Mouse (Mus musculus) gastrocnemius, adult 8-10 months (tissue): ENCODE data around the gene Gnai2. TPM values are rescaled to one million over a fixed set of nuclear protein-coding genes. Genes with fewer than 3 reads are reported as not detected.
"Not testable (repeated sequence)": the region's sequence is repeated elsewhere in the genome, so short reads cannot be mapped to it uniquely, and the experiment has no call there.

Source experiments
- DNase-seq, 2 experiments: peaks; one replicate each; pipeline ENCODE4 v3.0.0; 2022; ENCODE audit warnings: low spot score in 2 of 2
- total RNA-seq, 4 experiments: library from RNA; stranded (reverse); gene quantifications; 2 replicates each; pipeline ENCODE4 v1.2.4; 2022

Gnai2 gene
- total RNA-seq, 4 experiments from 2014 or later: 62.4 to 78.5 (median 71.2) TPM

DNA sequence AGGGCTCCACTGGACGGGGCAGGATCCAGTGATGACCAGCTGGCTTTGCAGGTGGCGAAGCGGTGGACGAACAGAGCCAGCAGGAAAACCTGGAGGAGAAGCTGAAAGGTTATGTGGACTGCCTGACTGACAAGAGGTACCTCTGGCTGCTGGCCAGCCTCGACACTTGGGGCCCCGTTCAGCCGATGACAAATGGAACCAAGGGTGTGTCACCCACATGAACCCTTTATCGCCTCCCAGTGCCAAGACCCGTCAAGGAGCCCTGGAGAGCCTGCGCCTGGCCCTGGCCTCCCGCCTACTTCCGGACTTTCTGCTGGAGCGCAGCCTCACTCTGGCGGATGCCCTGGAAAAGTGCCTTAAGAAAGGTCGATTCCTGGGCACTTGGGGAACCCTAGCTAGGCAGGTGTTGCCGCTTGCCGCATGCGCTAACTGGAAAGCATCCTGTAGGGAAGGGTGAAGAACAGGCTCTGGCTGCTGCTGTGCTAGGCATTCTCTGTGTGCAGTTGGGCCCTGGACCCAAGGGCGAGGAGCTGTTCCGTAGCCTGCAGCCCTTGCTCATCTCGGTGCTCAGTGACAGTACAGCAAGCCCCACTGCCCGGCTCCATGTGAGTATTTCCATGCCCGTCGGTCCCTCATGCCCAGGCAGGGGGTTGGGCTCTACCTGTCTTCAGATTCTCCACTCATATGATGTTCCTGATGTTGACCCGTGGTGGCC is 45.0 kb downstream of the Gnai2 start:
- DNase-seq: peak; percentile 57 to 79

DNA sequence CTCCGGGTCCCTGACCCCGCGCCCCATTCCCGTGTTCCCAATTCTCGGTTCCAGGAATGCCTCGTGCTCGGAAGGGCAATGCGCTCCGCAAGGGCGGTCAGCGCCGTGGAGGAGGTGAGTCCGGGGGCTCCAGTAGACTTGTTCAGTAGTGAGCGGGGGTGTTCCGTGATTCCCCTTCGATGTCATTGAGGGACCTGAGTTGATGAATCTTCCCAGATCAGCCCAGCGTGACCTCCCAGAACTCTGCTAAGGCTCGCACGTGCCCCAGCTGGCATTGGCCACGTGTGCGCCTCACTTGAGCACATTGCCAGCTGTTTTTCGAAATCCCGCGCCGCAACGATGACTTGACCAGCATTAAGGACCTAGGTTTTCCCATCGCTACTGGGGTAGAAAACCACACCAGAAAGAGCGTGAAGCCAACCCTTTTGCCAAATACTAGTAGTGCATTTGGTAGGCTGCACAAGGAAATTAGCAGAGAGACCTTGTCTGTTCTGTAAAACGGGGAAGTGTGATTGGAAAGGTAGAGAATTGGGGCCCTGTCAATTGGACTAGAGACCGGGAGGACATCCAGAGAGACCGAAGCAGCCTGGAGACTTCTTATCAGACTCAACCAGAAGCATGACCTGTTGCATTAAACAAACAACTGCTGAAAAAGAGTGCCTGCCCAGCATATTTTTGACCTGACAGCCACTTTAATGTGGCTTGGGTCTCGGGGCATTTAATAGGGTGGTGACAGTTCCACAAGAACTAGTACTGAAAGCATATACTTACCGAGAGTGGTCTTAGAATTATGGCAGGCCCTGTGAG is 47.1 kb downstream of the Gnai2 start:
- peak in 1 of 2 experiments; percentile 55 for DNase-seq

DNA sequence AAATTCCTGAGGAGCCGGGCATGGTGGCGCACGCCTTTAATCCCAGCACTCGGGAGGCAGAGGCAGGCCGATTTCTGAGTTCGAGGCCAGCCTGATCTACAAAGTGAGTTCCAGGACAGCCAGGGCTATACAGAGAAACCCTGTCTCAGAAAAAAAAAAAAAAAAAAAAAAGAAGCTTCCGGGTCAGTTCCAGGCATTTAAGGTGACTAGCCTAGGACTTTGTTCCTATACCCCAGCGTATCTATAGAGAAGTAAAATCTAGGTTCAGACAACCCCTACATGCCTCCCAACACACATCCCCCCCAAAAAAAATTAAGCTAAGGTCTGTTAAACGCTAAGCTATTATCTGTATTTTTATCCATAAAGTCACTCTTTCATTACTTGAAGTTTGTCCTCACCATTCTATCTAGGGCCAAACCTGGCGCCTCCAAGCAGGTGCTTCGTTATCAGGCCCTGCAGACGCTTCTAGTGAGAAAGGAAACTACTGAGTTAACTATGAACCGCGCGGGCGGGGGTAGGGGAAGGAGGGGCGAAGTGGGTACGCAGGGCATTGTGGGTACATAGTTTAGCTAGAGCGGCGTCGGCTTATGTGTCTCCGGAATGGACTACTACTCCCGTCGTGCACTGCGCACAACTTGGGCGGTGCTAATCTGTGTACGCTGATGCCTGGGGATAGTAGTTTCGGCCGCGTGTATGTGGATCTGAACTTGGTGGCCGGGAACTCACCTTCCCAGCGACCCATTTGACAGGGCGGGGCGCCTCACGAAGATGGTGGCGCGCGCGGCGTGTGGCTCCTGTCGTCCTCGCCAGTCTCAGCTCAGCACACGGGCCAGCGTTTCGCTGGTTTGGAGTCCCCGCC is 48.0 kb downstream of the Gnai2 start, which contains the start of gene Ifrd2:
Gene Ifrd2 (plus strand): TSS at position 669 of the 859 bp plus-strand sequence.
- DNase-seq: peak; percentile 96 to 97

DNA sequence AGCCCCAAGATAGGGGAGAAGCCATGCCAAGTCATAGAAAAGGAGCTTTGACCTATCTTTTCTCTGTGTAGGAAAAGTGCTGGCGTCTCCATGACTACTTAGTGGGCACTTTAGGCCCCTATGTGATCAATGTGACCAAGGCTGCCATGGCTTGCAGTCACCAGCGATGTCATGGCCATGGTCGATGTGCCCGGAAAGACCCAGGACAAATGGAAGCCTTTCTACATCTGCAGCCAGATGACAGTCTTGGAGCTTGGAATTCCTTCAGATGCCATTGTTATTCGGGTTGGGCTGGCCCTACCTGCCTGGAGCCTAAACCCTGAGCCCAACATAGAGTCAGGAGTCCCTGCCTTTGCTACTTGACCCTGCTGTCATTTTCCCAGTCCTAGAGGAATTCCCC is 48.7 kb downstream of the Gnai2 start:
- no peak for DNase-seq

DNA sequence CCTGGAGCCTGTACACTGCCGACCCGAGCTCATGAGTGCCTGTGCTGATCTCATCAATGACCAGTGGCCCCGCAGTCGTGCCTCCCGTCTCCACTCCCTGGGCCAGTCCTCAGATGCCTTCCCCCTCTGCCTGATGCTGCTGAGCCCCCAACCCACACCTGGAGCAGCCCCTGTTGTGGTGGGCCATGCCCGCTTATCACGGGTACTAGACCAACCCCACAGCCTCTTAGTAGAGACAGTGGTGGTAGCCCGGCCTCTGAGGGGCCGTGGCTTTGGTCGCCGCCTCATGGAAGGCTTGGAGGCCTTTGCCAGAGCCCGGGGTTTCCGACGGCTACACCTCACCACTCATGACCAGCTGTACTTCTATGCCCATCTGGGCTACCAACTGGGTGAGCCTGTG is 52.0 kb downstream of the Gnai2 start:
- DNase-seq: no peak

DNA sequence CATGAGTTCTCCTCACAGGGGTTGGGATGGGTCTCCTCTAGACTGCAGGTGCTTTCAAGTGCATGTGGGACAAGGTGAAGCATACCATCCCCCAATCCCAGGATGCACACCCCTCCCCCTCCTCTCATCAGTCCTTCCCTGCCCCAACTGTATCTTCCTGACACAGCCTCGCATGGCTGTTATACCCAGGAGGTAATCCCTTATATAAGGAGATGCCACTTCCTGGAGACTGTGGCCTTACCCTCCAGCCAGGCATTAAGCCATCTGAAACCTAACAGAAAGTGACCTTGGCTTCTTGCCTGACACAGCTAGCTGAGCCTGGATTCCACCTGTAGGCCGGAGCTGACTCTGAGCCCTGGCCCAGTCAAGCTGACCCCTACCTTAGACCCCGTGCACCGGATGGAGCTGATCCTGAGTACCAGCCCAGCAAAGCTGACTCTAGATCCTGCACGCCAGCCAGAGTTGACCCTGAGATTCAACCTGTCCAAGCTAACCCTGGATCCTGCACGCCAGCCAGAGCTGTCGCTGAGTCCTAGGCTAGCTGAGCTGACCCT is 52.6 kb downstream of the Gnai2 start:
- no peak for DNase-seq

DNA sequence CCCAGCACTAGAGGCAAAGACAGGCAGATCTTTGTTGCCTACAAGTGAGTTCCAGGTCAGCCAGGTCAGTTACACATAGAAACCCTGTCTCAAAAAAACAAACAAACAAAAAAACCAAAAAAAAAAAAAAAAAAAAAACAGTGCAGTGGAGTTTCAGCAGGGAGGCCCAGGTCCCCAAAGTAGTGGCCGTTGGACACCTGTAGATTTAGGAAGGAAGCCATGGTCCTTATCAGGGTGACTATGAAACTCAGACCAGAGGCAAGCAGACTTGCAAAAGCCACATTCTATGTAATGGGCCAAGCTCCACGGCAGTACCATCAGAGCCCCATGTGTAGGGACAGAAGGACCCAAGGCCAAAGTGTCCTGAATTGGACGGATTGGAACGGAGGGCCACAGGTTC is 53.6 kb downstream of the Gnai2 start:
- DNase-seq: no peak

DNA sequence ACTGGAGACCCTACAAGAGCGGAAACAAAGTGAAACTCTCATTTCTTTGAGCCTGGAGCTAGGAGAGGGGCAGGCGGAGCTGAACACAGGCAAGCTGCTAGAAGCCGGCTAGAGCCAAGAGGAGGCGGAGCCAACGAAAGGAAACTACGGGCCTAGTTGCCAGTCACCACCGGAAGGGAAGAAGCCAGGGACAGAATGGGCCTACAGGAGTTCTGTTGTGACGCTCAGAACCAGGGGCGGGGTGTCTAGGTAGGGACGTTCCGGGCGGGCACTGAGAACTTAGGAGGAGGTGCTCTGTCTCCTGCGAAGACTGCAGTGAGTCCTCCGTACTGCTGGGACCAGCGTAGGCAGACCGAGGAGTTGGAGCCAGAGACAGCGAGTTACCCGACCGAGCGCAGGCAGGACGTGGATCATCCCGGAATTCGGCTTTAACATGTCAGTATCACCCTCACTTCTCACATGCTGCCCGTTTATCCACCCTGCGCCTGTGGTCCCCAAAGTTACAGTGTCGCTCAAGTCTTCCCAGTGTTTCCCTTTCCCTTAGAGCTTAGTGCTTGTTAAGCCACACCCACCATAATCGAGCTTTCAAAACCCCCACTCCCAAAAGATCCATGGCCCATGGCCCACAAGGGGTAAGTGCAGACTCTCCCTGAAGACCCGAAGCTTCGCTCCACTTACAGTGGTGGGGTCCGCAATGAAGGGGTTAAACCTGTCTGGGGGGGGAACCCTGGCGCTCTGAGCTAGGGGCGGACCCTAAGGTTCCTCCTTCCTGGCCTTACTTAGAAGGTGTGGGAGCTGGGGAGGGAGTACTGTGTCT is 54.5 kb downstream of the Gnai2 start, which contains the start of gene Hyal3:
Gene Hyal3 (plus strand): TSS at position 318 of the 817 bp plus-strand sequence.
- DNase-seq: peak; percentile 82 to 85

DNA sequence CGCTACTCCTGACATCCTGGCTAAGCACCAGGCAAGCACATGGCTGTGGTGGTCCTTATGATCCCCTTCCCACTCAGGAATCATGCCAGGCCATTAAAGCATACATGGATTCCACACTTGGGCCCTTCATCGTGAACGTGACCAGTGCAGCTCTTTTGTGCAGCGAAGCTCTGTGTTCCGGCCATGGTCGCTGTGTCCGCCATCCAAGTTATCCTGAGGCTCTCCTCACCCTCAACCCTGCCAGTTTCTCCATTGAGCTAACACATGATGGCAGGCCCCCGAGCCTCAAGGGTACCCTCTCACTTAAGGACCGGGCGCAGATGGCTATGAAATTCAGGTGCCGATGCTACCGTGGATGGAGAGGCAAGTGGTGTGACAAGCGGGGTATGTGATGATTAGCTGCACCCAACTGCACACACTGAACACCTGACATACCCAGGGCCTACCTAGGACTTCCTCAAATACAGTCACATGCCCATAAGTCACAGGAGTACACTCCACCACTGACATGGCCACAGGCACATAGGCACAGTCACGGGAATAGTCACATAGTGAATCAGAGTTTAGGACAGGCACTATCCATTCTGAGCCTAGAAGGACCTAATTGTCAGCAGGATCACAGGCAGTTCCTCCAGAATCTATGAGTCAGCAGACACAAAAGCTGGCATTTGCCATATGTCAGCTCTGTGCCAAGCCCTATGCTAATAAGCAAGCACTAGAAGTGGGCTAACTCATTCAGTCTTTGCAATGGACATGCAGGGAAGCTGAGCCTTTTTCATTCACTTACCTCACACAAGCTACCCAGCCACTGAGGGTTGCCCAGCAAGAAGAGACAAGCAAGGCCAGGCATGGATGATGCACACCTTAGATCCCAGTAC is 55.9 kb downstream of the Gnai2 start:
- DNase-seq: no peak

DNA sequence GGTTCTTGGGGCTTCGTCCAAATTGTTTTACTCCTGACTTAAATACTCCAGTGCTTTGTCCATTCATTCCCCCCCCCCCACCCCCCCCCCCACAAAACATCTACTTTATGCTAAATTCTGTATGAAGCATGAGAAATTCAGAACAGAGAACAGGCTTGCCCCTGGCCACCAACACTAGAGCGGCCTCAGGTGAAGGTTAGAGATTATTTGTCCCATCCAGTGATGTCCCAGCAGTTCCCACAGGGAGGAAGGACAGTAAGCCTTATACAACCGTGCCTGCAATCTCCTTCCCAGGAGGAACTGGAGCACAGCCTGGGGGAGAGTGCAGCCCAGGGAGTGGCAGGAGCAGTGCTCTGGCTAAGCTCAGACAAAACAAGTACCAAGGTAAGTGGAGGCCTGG is 56.6 kb downstream of the Gnai2 start, which contains the start of gene Naa80:
Gene Naa80 (plus strand): TSS at position 301 of the 400 bp plus-strand sequence.
- no peak for DNase-seq

DNA sequence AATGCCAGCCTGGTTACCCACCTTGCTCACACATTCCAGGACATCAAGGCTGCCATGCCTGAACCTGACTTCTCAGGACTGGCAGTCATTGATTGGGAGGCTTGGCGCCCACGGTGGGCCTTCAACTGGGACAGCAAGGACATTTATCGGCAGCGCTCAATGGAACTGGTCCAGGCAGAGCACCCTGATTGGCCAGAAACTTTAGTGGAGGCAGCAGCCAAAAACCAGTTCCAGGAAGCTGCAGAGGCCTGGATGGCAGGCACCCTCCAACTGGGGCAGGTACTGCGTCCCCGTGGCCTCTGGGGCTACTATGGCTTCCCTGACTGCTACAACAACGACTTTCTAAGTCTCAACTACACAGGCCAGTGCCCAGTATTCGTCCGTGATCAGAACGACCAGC is 57.3 kb downstream of the Gnai2 start:
- no peak for DNase-seq

DNA sequence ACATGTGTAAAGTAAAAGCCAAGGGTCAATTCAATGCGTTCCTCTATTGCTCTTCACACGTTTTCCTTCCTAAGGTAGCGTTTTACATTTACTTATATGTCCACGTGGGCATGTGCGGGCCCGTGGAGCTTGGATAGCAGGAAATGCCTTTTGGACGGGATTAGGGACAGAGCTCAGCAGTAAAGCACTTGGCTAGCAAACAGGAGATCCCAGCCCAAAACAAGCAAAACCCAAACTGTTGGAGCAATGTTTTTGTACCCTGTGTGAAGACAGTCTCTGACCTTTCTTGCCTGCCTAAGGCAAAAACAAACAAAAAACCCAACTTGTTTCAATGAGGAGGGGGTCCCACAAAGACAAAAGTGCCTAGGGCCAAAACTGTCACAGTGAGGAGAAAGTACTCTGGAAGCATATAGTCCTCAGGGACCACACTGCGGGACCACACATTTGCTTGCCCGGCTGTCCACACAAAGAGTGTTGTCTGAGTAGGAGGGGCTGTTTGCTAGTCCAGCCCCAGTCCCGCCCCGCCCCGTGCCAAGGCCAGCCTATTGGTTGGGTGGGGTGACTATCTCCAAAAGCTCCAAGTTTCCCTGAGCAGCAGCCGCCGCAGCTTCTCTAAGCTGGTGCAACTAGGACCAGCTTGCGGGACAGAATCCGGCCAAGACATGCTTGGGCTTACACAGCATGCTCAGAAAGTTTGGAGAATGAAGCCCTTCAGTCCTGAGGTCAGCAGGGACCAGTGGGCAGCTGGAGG is 58.6 kb downstream of the Gnai2 start, which contains the start of gene Hyal1:
Gene Hyal1 (plus strand): TSS at position 571 of the 751 bp plus-strand sequence.
- DNase-seq: peak; percentile 76 to 78

DNA sequence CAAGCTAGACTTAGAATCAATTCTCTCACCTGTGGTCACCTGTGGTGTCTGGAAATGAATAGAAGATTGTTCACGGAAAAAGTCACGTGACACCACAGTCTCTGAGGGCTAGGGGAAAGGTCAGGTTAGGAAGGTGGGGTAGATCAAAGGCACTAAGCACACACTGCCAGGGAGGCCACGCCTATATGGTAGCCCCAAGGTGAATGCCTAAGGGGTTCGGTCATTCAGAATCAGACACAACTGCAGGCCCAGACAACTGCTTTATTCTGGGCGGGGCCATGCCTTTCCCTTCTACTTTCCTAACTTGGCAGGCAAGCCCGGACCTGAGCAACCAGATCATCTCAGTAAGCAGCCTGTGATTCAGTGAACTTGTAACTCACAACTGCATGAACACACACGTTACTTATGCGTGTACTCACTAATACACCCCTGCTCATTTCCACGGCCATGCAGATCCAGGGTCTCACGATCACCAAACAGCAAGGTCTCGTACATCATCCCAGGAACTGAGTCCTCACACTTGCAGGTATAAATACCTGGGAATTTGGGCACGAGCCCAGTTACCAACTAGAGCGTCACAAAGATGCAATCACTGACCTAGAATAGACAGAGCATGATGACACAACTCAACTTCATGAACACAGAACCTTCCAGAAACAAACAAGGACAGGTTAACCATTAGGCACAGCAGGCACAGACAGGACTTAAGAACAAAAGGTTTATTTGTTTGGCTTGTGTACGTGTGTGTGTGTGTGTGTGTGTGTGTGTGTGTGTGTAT is 59.4 kb downstream of the Gnai2 start:
- DNase-seq: no peak

DNA sequence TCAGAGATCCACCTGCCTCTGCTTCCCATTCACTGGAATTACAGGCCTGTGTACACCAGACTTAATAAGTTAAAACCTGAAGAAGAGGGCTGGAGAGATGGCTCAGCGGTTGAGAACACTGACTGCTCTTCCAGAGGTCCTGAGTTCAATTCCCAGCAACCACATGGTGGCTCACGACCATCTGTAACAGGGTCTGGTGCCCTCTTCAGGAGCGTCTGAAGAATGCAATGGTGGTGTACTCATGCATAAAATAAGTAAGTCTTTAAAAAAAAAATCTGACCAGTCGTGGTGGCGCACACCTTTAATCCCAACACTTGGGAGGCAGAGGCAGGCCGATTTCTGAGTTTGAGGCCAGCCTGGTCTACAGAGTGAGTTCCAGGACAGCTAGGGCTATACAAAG is 61.4 kb downstream of the Gnai2 start:
- DNase-seq: not testable (repeated sequence)

DNA sequence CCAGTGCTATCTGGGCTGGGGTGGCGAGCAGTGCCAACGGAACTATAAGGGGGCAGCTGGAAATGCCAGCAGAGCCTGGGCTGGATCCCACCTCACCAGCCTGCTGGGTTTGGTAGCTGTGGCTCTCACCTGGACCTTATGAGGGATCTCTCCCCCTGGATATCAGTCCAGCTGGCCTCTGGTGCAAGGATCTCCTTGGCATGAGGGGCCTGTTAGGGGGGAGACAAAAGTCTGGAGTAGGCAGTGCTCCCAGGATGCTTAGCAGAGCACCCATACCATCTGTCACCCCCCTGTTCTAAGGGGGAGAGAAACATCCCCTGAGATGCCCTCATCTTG is 62.9 kb downstream of the Gnai2 start:
- DNase-seq: no peak

DNA sequence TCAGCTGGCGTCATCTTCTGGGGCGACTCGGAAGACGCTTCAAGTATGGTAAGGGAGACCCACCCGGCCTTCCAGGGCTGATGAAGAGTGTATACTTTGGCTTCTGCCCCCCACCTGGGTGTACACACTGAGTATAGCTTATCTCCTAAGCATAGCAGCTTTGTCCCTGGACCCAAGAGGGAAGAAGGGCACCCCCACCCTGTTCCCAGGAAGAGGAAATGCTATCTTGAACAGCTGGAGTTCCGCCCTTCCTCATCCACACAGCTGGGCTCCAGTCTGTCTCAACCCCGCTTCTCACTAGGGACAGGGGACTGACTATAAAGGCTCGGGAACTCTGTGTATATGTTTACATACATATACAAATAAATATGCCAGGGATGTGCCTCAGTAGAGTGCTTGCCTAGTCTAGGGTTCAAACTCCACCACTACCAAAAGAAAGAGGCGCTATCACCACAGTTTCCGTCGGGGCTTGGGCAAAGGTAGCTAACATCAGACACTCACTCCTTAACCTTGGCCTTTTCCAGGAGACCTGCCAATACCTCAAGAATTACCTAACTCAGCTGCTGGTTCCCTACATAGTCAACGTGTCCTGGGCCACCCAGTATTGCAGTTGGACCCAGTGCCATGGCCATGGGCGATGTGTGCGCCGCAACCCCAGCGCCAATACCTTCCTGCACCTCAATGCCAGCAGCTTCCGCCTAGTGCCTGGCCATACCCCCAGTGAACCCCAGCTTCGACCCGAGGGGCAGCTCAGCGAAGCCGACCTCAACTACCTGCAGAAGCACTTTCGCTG is 63.4 kb downstream of the Gnai2 start:
- no peak for DNase-seq

DNA sequence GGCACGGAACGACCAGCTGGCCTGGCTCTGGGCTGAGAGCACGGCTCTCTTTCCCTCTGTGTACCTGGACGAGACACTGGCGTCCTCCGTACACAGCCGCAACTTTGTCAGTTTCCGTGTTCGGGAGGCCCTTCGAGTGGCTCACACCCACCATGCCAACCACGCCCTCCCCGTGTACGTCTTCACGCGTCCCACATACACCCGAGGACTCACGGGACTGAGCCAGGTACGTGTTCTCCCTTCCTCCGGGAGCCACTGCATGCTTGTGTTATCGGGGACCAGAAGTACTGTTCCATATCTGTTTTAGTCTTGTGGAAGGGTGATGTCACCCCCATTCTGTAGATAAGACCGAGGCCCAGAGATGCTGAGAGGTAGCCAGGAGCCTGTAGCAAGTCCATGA is 64.3 kb downstream of the Gnai2 start:
- no peak for DNase-seq
